Mouse (Mus musculus) forebrain, embryonic 11.5 days (tissue): ENCODE measurements around the gene Depdc1a. TPM values are rescaled to one million over a fixed set of nuclear protein-coding genes. Genes with fewer than 3 reads are reported as not detected.
"Not testable (repeated sequence)": the region's sequence is repeated elsewhere in the genome, so short reads cannot be mapped to it uniquely, and the experiment has no call there.

Experiments
- ATAC-seq: fragments of 200-750 bp; cut with Nextera tagmentation; replicated peaks from 2 replicates; pipeline ENCODE4 v1.8.0; 2017; ENCODE audit warnings: moderate TSS enrichment; ENCODE audit not compliant: low FRiP score
- DNase-seq: peaks from one replicate; pipeline ENCODE4 v3.0.0-alpha.2; 2017; ENCODE audit warnings: low spot score
- H3K27ac ChIP-seq: fragments of 300-500 bp; sonication (generic); 2 replicates; pipeline ENCODE4 v1.5.1; 2014; ENCODE audit warnings: low read depth, low read length
- H3K27me3 ChIP-seq: fragments of 300-500 bp; sonication (generic); 2 replicates; pipeline ENCODE4 v1.6.1; 2014; ENCODE audit warnings: mild to moderate bottlenecking, low read length, mixed read lengths; ENCODE audit not compliant: control insufficient read depth, insufficient read depth
- H3K36me3 ChIP-seq: fragments of 300-500 bp; sonication (generic); 2 replicates; pipeline ENCODE4 v1.6.1; 2014; ENCODE audit warnings: mild to moderate bottlenecking, low read length, moderate library complexity, mixed read lengths; ENCODE audit not compliant: control insufficient read depth, insufficient read depth
- H3K4me1 ChIP-seq: fragments of 300-500 bp; sonication (generic); replicated peaks from 2 replicates; pipeline ENCODE4 v1.6.1; 2014; ENCODE audit warnings: low read length, mixed read lengths; ENCODE audit not compliant: control insufficient read depth, insufficient read depth
- H3K4me2 ChIP-seq: fragments of 300-500 bp; sonication (generic); 2 replicates; pipeline ENCODE4 v1.6.1; 2014; ENCODE audit warnings: low read depth, mild to moderate bottlenecking, low read length, moderate library complexity, mixed read lengths; ENCODE audit not compliant: severe bottlenecking
- H3K4me3 ChIP-seq: fragments of 300-500 bp; sonication (generic); 2 replicates; pipeline ENCODE4 v1.5.1; 2014; ENCODE audit warnings: low read depth, low read length
- H3K9ac ChIP-seq: fragments of 300-500 bp; sonication (generic); 2 replicates; pipeline ENCODE4 v1.6.1; 2014; ENCODE audit warnings: low read length
- H3K9me3 ChIP-seq: fragments of 300-500 bp; sonication (generic); 2 replicates; pipeline ENCODE4 v1.6.1; 2016; ENCODE audit warnings: low read length, mixed read lengths; ENCODE audit not compliant: control insufficient read depth
- WGBS: fragments of 180-500 bp; shearing (Covaris S2); extraction: QIAGEN DNeasy Blood & Tissue Kit; methylation state at CpG from one replicate; pipeline ENCODE4 v1.1.7; 2014; 5-methylcytosine and 5-hydroxymethylcytosine counted together
- polyA plus RNA-seq: library from polyadenylated mRNA; unstranded; fragments of >200 nt; fragmentation: Nextera tagmentation; extraction: Ambion mirVana; gene quantifications from 2 replicates; pipeline ENCODE4 v1.2.1, GENCODE M21; 2014

Depdc1a gene
- 33.9 and 39.3 TPM in 2 replicates for polyA plus RNA-seq

- Histone ChIP-seq H3K9me3 (no peaks in the 10 kb centered on the region), H3K4me3 (peak within 1 kb of the TSS; percentile 42), H3K9ac (peak within 1 kb of the TSS; percentile 76), H3K4me1 (no peaks in the 10 kb centered on the region; the same call in 1 of the 2 replicates), H3K27me3 (no peaks in the 10 kb centered on the region), H3K36me3 (no peaks in the 10 kb centered on the region; the same call in 1 of the 2 replicates), H3K27ac (no peak within 1 kb of the TSS), H3K4me2 (peak within 1 kb of the TSS; percentile 58)
- under 1% methylated on average over 28 of the region's 28 CpGs for WGBS
- peak; percentile 100 for ATAC-seq
- DNase-seq: peak; percentile 91
Measured at GRCm38 (mm10) chr3:159495243-159495801, at the start of gene Depdc1a. Depdc1a (plus strand) TSS chr3:159495433.

DNA sequence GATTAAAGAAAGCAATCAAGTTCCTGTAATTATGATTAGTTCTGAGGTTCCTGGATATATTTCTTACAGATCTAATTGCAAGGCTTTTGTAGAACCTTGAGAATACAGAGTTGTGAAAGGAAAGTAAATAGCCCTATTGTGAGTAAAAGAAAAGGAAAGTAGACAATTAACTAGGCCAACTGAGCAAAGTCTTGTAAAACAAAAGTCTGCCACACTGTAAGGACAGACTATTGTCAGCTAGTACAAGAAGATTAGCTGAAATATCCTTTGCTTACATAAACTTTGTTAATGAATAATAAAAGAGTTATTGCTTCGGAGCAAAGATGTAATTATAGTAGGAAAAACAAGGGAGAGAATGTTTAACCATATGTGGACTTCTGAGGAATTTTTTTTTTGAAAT, 25.2 kb upstream of the Depdc1a start:
- Histone ChIP-seq H3K27me3 (no peaks in the 10 kb centered on the region), H3K4me2 (no peak overlapping the region), H3K4me1 (no peaks in the 10 kb centered on the region), H3K4me3 (no peak overlapping the region), H3K27ac (no peak overlapping the region), H3K9me3 (no peaks in the 10 kb centered on the region), H3K36me3 (no peaks in the 10 kb centered on the region), H3K9ac (no peak overlapping the region)
- no peak for ATAC-seq
- WGBS: 64% methylated on average over 1 of the region's 1 CpGs
- DNase-seq: no peak

- 88% methylated on average over 1 of the region's 1 CpGs for WGBS
- Histone ChIP-seq H3K4me2 (no peak overlapping the region), H3K27ac (no peak overlapping the region), H3K4me1 (no peaks in the 10 kb centered on the region), H3K36me3 (no peaks in the 10 kb centered on the region), H3K4me3 (no peak overlapping the region), H3K9me3 (no peaks in the 10 kb centered on the region), H3K9ac (no peak overlapping the region), H3K27me3 (no peaks in the 10 kb centered on the region)
- no peak for ATAC-seq
- DNase-seq: no peak
Measured at GRCm38 (mm10) chr3:159475465-159475864, 19.8 kb upstream of the Depdc1a start.

GRCm38 (mm10) chr3:159477250-159477962, 17.8 kb upstream of the Depdc1a start:
- no peak overlapping the region for H3K27ac ChIP-seq
- no peaks in the 10 kb centered on the region for H3K9me3 ChIP-seq
- no peak overlapping the region for H3K4me2 ChIP-seq
- ATAC-seq (no peak), DNase-seq (no peak)
- H3K36me3 ChIP-seq: no peaks in the 10 kb centered on the region
- no peaks in the 10 kb centered on the region for H3K27me3 ChIP-seq
- no peak overlapping the region for H3K9ac ChIP-seq
- WGBS: 86% methylated on average over 1 of the region's 1 CpGs
- no peak overlapping the region for H3K4me3 ChIP-seq
- H3K4me1 ChIP-seq: no peaks in the 10 kb centered on the region

DNA sequence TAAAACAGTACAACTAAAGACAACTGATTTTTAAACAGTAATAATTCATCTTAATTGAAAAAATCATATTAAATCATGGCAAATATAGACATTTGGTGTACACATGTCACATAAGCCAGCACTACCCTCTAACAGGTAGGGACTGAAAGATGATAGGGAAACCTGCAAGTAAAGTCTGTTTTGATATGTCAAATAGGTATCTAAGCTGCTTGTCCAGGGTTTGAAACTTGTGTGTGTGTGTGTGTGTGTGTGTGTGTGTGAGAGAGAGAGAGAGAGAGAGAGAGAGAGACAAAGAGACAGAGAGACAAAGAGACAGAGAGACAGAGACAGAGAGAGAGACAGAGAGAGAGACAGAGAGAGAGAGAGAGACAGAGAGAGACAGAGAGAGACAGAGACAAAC, 524 bp upstream of the Depdc1a start:
- not testable (repeated sequence) for DNase-seq
- ATAC-seq: 0 out of 2 replicates have a peak, but pooled peaks have one; percentile 45

GRCm38 (mm10) chr3:159508899-159509298, 13.7 kb downstream of the Depdc1a start:
- no peak for DNase-seq
- no peak overlapping the region for H3K27ac ChIP-seq
- H3K4me1 ChIP-seq: no peaks in the 10 kb centered on the region
- H3K27me3 ChIP-seq: no peaks in the 10 kb centered on the region
- no peak overlapping the region for H3K4me2 ChIP-seq
- no peak overlapping the region for H3K4me3 ChIP-seq
- no peaks in the 10 kb centered on the region; the same call in 1 of the 2 replicates for H3K36me3 ChIP-seq
- no peaks in the 10 kb centered on the region for H3K9me3 ChIP-seq
- no peak for ATAC-seq
- H3K9ac ChIP-seq: no peak overlapping the region

More for the DNA sequence above, 524 bp upstream of the Depdc1a start:
- peak overlapping the region; percentile 42 for H3K4me3 ChIP-seq
- peak overlapping the region; percentile 76; the same call in 1 of the 2 replicates for H3K9ac ChIP-seq
- peak overlapping the region; percentile 52 for H3K4me2 ChIP-seq
- H3K27ac ChIP-seq, H3K36me3 ChIP-seq, H3K9me3 ChIP-seq, H3K27me3 ChIP-seq, H3K4me1 ChIP-seq: not testable (repeated sequence)

- Histone ChIP-seq H3K4me1 (no peaks in the 10 kb centered on the region), H3K4me3 (no peak overlapping the region), H3K4me2 (no peak overlapping the region), H3K9me3 (no peaks in the 10 kb centered on the region), H3K27me3 (no peaks in the 10 kb centered on the region), H3K9ac (no peak overlapping the region), H3K36me3 (peaks cover 2% of the 10 kb centered on the region; the same call in 1 of the 2 replicates), H3K27ac (no peak overlapping the region)
- ATAC-seq (no peak), DNase-seq (no peak)
Measured at GRCm38 (mm10) chr3:159528563-159528962, 33.3 kb downstream of the Depdc1a start.

GRCm38 (mm10) chr3:159548303-159548702, 53.1 kb downstream of the Depdc1a start:
- Histone ChIP-seq H3K9me3 (no peaks in the 10 kb centered on the region), H3K4me3 (no peak overlapping the region), H3K4me1 (no peaks in the 10 kb centered on the region), H3K9ac (no peak overlapping the region), H3K27me3 (no peaks in the 10 kb centered on the region), H3K4me2 (no peak overlapping the region), H3K27ac (no peak overlapping the region), H3K36me3 (no peaks in the 10 kb centered on the region)
- 77% methylated on average over 3 of the region's 3 CpGs for WGBS
- ATAC-seq (no peak; the same call in 1 of the 2 replicates), DNase-seq (no peak)

DNA sequence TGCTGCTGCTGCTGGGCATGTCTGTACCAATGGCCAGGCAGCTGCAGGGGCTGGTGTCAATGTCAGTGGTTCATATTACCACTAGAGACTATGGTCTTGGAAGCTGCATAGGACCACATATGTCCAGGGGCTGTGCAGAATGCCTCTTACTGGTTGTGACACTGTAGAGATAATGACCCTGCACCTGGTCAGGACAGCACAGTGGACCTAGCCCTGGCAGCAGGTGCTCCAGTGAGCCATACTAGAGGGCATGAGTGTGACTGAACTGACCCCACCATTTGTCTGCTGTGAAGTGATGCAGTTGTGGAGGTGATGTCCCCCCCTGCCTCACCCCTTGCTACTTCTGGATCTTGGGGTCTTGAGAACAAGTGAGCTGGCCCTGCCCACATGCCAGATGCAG, 55.0 kb downstream of the Depdc1a start:
- H3K27me3 ChIP-seq: no peaks in the 10 kb centered on the region
- H3K4me1 ChIP-seq: no peaks in the 10 kb centered on the region
- H3K9ac ChIP-seq: no peak overlapping the region
- no peaks in the 10 kb centered on the region for H3K9me3 ChIP-seq
- H3K36me3 ChIP-seq: no peaks in the 10 kb centered on the region
- no peak overlapping the region for H3K4me3 ChIP-seq
- DNase-seq (no peak), ATAC-seq (0 out of 2 replicates have a peak, but pooled peaks have one; percentile 18)
- H3K27ac ChIP-seq: no peak overlapping the region
- H3K4me2 ChIP-seq: no peak overlapping the region
